Comparison of ENCODE assay signal across 18 mouse cellular contexts in the genomic region with DNA sequence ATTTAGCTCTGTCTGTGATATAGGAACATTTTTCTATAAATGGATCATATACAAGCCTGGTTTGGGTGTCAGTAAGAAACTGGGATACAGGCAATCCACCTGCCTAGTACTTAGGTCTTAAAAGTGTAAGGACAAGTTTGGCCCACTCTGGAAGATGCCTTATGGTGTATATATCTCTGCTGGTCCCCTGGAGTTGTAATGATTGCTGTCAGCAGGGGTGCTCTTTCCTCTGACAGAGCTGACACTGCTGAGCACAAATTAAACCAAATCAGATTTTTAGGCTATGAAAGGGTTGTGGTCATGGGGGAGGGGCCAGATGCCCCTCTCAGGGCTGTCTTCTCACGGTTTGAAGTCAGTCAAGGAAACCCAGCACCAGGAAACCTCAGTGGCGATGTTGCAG.
A peak's percentile ranks its signal among the peaks of the same experiment; 100 is the strongest.
DNase-seq lines count a peak whose midpoint lies in the region; ATAC-seq and TF ChIP-seq lines count a peak whose summit lies in the region.
"Had no signal": no experiment of that assay in that cellular context is flagged by ENCODE, and none has a peak within 500 bp of the region (broad histone marks: within the 10 kb centered on the region; RNA-seq: fewer than 3 reads in every experiment).

No protein-coding gene starts in this region.

- H3K4me2 ChIP-seq in forebrain, embryonic 11.5 days (ENCODE audit: low read depth, low read length, severe bottlenecking): no peak overlapping the region
- no peak overlapping the region for H3K4me2 ChIP-seq in forebrain, postnatal 0 days (ENCODE audit: low read depth)
- no peak overlapping the region for H3K4me2 ChIP-seq in midbrain, postnatal 0 days (ENCODE audit: low read depth, low read length, poor library complexity, severe bottlenecking)
- H3K4me2 ChIP-seq: embryonic facial prominence, embryonic 15.5 days; heart, embryonic 13.5 days; hindbrain, embryonic 13.5 days; intestine, embryonic 15.5 days had no signal

- 5% methylated on average over 2 of the region's 2 CpGs for WGBS in forebrain, embryonic 11.5 days
- WGBS in forebrain, postnatal 0 days: 34% methylated on average over 2 of the region's 2 CpGs
- 36% methylated on average over 2 of the region's 2 CpGs for WGBS in midbrain, postnatal 0 days

- no peak for DNase-seq in forebrain, embryonic 11.5 days (ENCODE audit: low spot score)
- no peak for DNase-seq in forebrain, postnatal 0 days
- DNase-seq in left cerebral cortex, postnatal 4 days: peak; percentile 17
- no peak for DNase-seq in left cerebral cortex, postnatal 25 days (ENCODE audit: low spot score in 2 of 2)
- peak; percentile 2 for DNase-seq in 3T3-L1 (ENCODE audit: low read depth, low spot score)
- no peak for DNase-seq in midbrain, postnatal 0 days (ENCODE audit: low spot score)
- DNase-seq: adrenal gland, adult 2 months; adrenal gland, postnatal 25 days; cerebellum, adult 18-20 months; cerebellum, adult 9-11 months; cerebellum, postnatal 36 days; gastrocnemius, postnatal 36 days; heart, adult 11 months; heart, postnatal 4 days had no signal

- peaks cover 3% of the 10 kb centered on the region; the same call in 1 of the 2 replicates for H3K4me1 ChIP-seq in forebrain, embryonic 11.5 days (replicated peaks; ENCODE audit: control insufficient read depth, insufficient read depth, low read length)
- H3K4me1 ChIP-seq in forebrain, postnatal 0 days (ENCODE audit: insufficient read depth): 0 out of 2 replicates have a peak, but pooled peaks cover 4% of the 10 kb centered on the region
- H3K4me1 ChIP-seq in midbrain, postnatal 0 days (ENCODE audit: insufficient read depth, low read length): no peaks in the 10 kb centered on the region

- H3K9me3 ChIP-seq in forebrain, embryonic 11.5 days (ENCODE audit: control insufficient read depth, low read length): no peaks in the 10 kb centered on the region
- H3K9me3 ChIP-seq in forebrain, postnatal 0 days (ENCODE audit: low read length): no peaks in the 10 kb centered on the region
- no peaks in the 10 kb centered on the region for H3K9me3 ChIP-seq in midbrain, postnatal 0 days (ENCODE audit: low read length)
- H3K9me3 ChIP-seq: embryonic facial prominence, embryonic 15.5 days; heart, embryonic 13.5 days; hindbrain, embryonic 13.5 days; intestine, embryonic 15.5 days had no signal

- TF ChIP-seq CTCF in forebrain, postnatal 0 days (IDR thresholded peaks at IDR 0.05; ENCODE audit: low read depth): no peak
- TF ChIP-seq CTCF in midbrain, postnatal 0 days (IDR thresholded peaks at IDR 0.05): peak; percentile 26; the same call in 1 of the 2 replicates

- intact Hi-C loops in left cerebral cortex, postnatal 4 days (cut with DNase I): no loop called here
- intact Hi-C loops in left cerebral cortex, postnatal 25 days (cut with DNase I): no loop called here

- no peak overlapping the region for H3K27ac ChIP-seq in forebrain, embryonic 11.5 days (ENCODE audit: low read depth, low read length)
- H3K27ac ChIP-seq in forebrain, postnatal 0 days (ENCODE audit: low read depth, low read length): no peak overlapping the region
- no peak overlapping the region for H3K27ac ChIP-seq in midbrain, postnatal 0 days (ENCODE audit: low read depth, low read length)
- H3K27ac ChIP-seq: embryonic facial prominence, embryonic 15.5 days; heart, embryonic 13.5 days; hindbrain, embryonic 13.5 days; intestine, embryonic 15.5 days had no signal

- H3K4me3 ChIP-seq in forebrain, embryonic 11.5 days (ENCODE audit: low read depth, low read length): no peak overlapping the region
- no peak overlapping the region for H3K4me3 ChIP-seq in forebrain, postnatal 0 days (ENCODE audit: low read depth, low read length)
- no peak overlapping the region for H3K4me3 ChIP-seq in midbrain, postnatal 0 days (ENCODE audit: low read depth, low read length)
- H3K4me3 ChIP-seq: embryonic facial prominence, embryonic 15.5 days; heart, embryonic 13.5 days; hindbrain, embryonic 13.5 days; intestine, embryonic 15.5 days had no signal

- H3K36me3 ChIP-seq in forebrain, embryonic 11.5 days (ENCODE audit: control insufficient read depth, insufficient read depth, low read length): no peaks in the 10 kb centered on the region
- no peaks in the 10 kb centered on the region for H3K36me3 ChIP-seq in forebrain, postnatal 0 days (ENCODE audit: insufficient read depth)
- H3K36me3 ChIP-seq in midbrain, postnatal 0 days (ENCODE audit: insufficient read depth, low read length): no peaks in the 10 kb centered on the region
- H3K36me3 ChIP-seq: embryonic facial prominence, embryonic 15.5 days; heart, embryonic 13.5 days; hindbrain, embryonic 13.5 days; intestine, embryonic 15.5 days had no signal

- peak; percentile 16; the same call in 1 of the 2 replicates for ATAC-seq in forebrain, embryonic 11.5 days (replicated peaks; ENCODE audit: low FRiP score)
- ATAC-seq in forebrain, postnatal 0 days: no peak
- no peak for ATAC-seq in midbrain, postnatal 0 days (ENCODE audit: low FRiP score)
- ATAC-seq: intestine, embryonic 15.5 days had no signal

- no peaks in the 10 kb centered on the region for H3K27me3 ChIP-seq in forebrain, embryonic 11.5 days (ENCODE audit: control insufficient read depth, insufficient read depth, low read length)
- H3K27me3 ChIP-seq in forebrain, postnatal 0 days (ENCODE audit: insufficient read depth, low read length): no peaks in the 10 kb centered on the region
- H3K27me3 ChIP-seq in midbrain, postnatal 0 days (ENCODE audit: insufficient read depth, low read length): no peaks in the 10 kb centered on the region
- H3K27me3 ChIP-seq: embryonic facial prominence, embryonic 15.5 days; heart, embryonic 13.5 days; hindbrain, embryonic 13.5 days; intestine, embryonic 15.5 days had no signal

- H3K9ac ChIP-seq in forebrain, embryonic 11.5 days (ENCODE audit: low read length): no peak overlapping the region
- no peak overlapping the region for H3K9ac ChIP-seq in forebrain, postnatal 0 days
- no peak overlapping the region for H3K9ac ChIP-seq in midbrain, postnatal 0 days (replicated peaks; ENCODE audit: low read length, poor library complexity, severe bottlenecking)
- H3K9ac ChIP-seq: embryonic facial prominence, embryonic 15.5 days; heart, embryonic 13.5 days; hindbrain, embryonic 13.5 days; intestine, embryonic 15.5 days had no signal

Comparison
In these comparisons a context has a peak if more than half of its experiments do, and no peak if none do; other contexts are left out.
1. DNase-seq: peak in left cerebral cortex, postnatal 4 days (single experiment) and 3T3-L1 (single experiment); none in forebrain, embryonic 11.5 days (single experiment), forebrain, postnatal 0 days (single experiment), left cerebral cortex, postnatal 25 days (0 of 2) and midbrain, postnatal 0 days (single experiment).